Mouse (Mus musculus) erythroblast, embryonic 14.5 days (primary cell): Measurements from ENCODE around the gene Rnf152.

Source experiments
- GATA1 ChIP-seq: IDR thresholded peaks from 2 replicates; pipeline ENCODE4 v1.6.1; 2012; ENCODE audit warnings: low read length, inconsistent platforms, mixed read lengths
- TAL1 ChIP-seq: IDR thresholded peaks from 3 replicates; pipeline ENCODE4 v1.6.1; 2012; ENCODE audit warnings: low read length, inconsistent platforms, mixed read lengths

GRCm38 (mm10) chr1:105384141-105384937, 27.8 kb upstream of the Rnf152 start:
- TF ChIP-seq TAL1: no peak
- TF ChIP-seq GATA1: no peak
